Mouse (Mus musculus) lung, postnatal 0 days (tissue): Measurements from ENCODE around the gene Fam43a. TPM values are rescaled to one million over a fixed set of nuclear protein-coding genes. Genes with fewer than 3 reads are reported as not detected.
A peak's percentile ranks its signal among the peaks of the same experiment; 100 is the strongest.

Experiments used
- ATAC-seq: fragments of 200-750 bp; cut with Nextera tagmentation; 2 replicates; pipeline ENCODE4 v1.8.0; 2017; ENCODE audit warnings: moderate library complexity
- DNase-seq: peaks from one replicate; pipeline ENCODE4 v3.0.0-alpha.2; 2016; ENCODE audit warnings: low spot score
- H3K27ac ChIP-seq: fragments of 300-500 bp; sonication (generic); 2 replicates; pipeline ENCODE4 v1.5.1; 2014; ENCODE audit warnings: antibody characterized with exemption, mild to moderate bottlenecking, low read length, mixed read lengths
- H3K27me3 ChIP-seq: fragments of 300-500 bp; sonication (generic); replicated peaks from 2 replicates; pipeline ENCODE4 v1.6.1; 2014; ENCODE audit warnings: low read length, mixed read lengths; ENCODE audit not compliant: insufficient read depth
- H3K36me3 ChIP-seq: fragments of 300-500 bp; sonication (generic); 2 replicates; pipeline ENCODE4 v1.6.1; 2014; ENCODE audit warnings: low read length, mixed read lengths; ENCODE audit not compliant: insufficient read depth
- H3K4me1 ChIP-seq: fragments of 300-500 bp; sonication (generic); 2 replicates; pipeline ENCODE4 v1.6.1; 2014; ENCODE audit warnings: antibody characterized with exemption, low read depth, low read length, mixed read lengths; ENCODE audit not compliant: insufficient read depth
- H3K4me2 ChIP-seq: fragments of 300-500 bp; sonication (generic); replicated peaks from 2 replicates; pipeline ENCODE4 v1.6.1; 2014; ENCODE audit warnings: low read depth, mild to moderate bottlenecking, low read length, moderate library complexity, mixed read lengths
- H3K4me3 ChIP-seq: fragments of 300-500 bp; sonication (generic); 2 replicates; pipeline ENCODE4 v1.5.1; 2014; ENCODE audit warnings: low read depth, low read length
- H3K9ac ChIP-seq: fragments of 300-500 bp; sonication (generic); replicated peaks from 2 replicates; pipeline ENCODE4 v1.6.1; 2014; ENCODE audit warnings: low read depth, mild to moderate bottlenecking
- H3K9me3 ChIP-seq: fragments of 300-500 bp; sonication (generic); 2 replicates; pipeline ENCODE4 v1.6.1; 2016; ENCODE audit warnings: low read length, mixed read lengths
- CTCF ChIP-seq: IDR thresholded peaks from 2 replicates; pipeline ENCODE4 v1.5.1; 2016; ENCODE audit warnings: antibody characterized with exemption, mild to moderate bottlenecking
- EP300 ChIP-seq: IDR thresholded peaks from 2 replicates; pipeline ENCODE4 v1.6.1; 2016; ENCODE audit warnings: antibody characterized with exemption, mild to moderate bottlenecking, control low read depth
- WGBS: fragments of 180-500 bp; shearing (Covaris S2); extraction: QIAGEN DNeasy Blood & Tissue Kit; methylation state at CpG from one replicate; pipeline ENCODE4 v1.1.7; 2014; 5-methylcytosine and 5-hydroxymethylcytosine counted together
- polyA plus RNA-seq: library from polyadenylated mRNA; unstranded; fragments of >200 nt; fragmentation: Nextera tagmentation; extraction: Ambion mirVana; gene quantifications from 2 replicates; pipeline ENCODE4 v1.2.1, GENCODE M21; 2015

The Fam43a gene
- polyA plus RNA-seq, 1 experiment from 2014 or later: 19.5 TPM

GRCm38 (mm10) chr16:30604807-30605137 lies 5.2 kb downstream of the Fam43a start:
- H3K9me3 ChIP-seq: no peaks in the 10 kb centered on the region
- DNase-seq (peak; percentile 25), ATAC-seq (peak; percentile 13; the same call in 1 of the 2 replicates)
- H3K4me3 ChIP-seq: no peak overlapping the region
- H3K27me3 ChIP-seq: no peaks in the 10 kb centered on the region
- no peaks in the 10 kb centered on the region for H3K36me3 ChIP-seq
- no peak overlapping the region for H3K4me2 ChIP-seq
- H3K4me1 ChIP-seq: peaks cover 29% of the 10 kb centered on the region; the same call in 1 of the 2 replicates
- H3K9ac ChIP-seq: no peak overlapping the region
- 37% methylated on average over 7 of the region's 7 CpGs for WGBS
- TF ChIP-seq CTCF (no peak), EP300 (no peak)
- peak overlapping the region; percentile 20; the same call in 1 of the 2 replicates for H3K27ac ChIP-seq

GRCm38 (mm10) chr16:30605528-30605927 lies 6.0 kb downstream of the Fam43a start:
- DNase-seq (no peak), ATAC-seq (no peak)
- no peak overlapping the region for H3K9ac ChIP-seq

GRCm38 (mm10) chr16:30607868-30608267 lies 8.3 kb downstream of the Fam43a start:
- Histone ChIP-seq H3K27me3 (no peaks in the 10 kb centered on the region), H3K4me1 (peaks cover 16% of the 10 kb centered on the region; the same call in 1 of the 2 replicates), H3K4me3 (no peak overlapping the region), H3K27ac (no peak overlapping the region), H3K36me3 (no peaks in the 10 kb centered on the region), H3K4me2 (no peak overlapping the region), H3K9ac (no peak overlapping the region), H3K9me3 (no peaks in the 10 kb centered on the region)
- no peak for DNase-seq
- no peak for ATAC-seq
- 88% methylated on average over 3 of the region's 3 CpGs for WGBS
- TF ChIP-seq EP300 (no peak), CTCF (no peak)

More at GRCm38 (mm10) chr16:30605528-30605927, 6.0 kb downstream of the Fam43a start:
- H3K4me1 ChIP-seq: peaks cover 29% of the 10 kb centered on the region; the same call in 1 of the 2 replicates
- no peak overlapping the region for H3K27ac ChIP-seq
- no peak overlapping the region for H3K4me2 ChIP-seq
- 71% methylated on average over 6 of the region's 6 CpGs for WGBS
- no peak overlapping the region for H3K4me3 ChIP-seq
- no peaks in the 10 kb centered on the region for H3K27me3 ChIP-seq
- no peak for TF ChIP-seq CTCF
- TF ChIP-seq EP300: no peak
- no peaks in the 10 kb centered on the region for H3K9me3 ChIP-seq
- no peaks in the 10 kb centered on the region for H3K36me3 ChIP-seq

GRCm38 (mm10) chr16:30611331-30611730 lies 11.8 kb downstream of the Fam43a start:
- Histone ChIP-seq H3K9me3 (no peaks in the 10 kb centered on the region), H3K27me3 (no peaks in the 10 kb centered on the region), H3K9ac (no peak overlapping the region), H3K4me2 (no peak overlapping the region), H3K4me3 (no peak overlapping the region), H3K27ac (no peak overlapping the region), H3K4me1 (no peaks in the 10 kb centered on the region), H3K36me3 (no peaks in the 10 kb centered on the region)
- WGBS: 62% methylated on average over 5 of the region's 5 CpGs
- TF ChIP-seq CTCF (no peak), EP300 (no peak)
- DNase-seq: no peak
- ATAC-seq: no peak

- DNase-seq (no peak), ATAC-seq (no peak)
- H3K27ac ChIP-seq: no peak overlapping the region
- WGBS: 51% methylated on average over 7 of the region's 7 CpGs
- H3K4me1 ChIP-seq: no peaks in the 10 kb centered on the region
- H3K9me3 ChIP-seq: no peaks in the 10 kb centered on the region
- TF ChIP-seq CTCF (no peak), EP300 (no peak)
- no peaks in the 10 kb centered on the region for H3K27me3 ChIP-seq
- H3K4me3 ChIP-seq: no peak overlapping the region
- no peak overlapping the region for H3K4me2 ChIP-seq
- H3K36me3 ChIP-seq: no peaks in the 10 kb centered on the region
- no peak overlapping the region for H3K9ac ChIP-seq
Observed at GRCm38 (mm10) chr16:30613122-30613521, 13.6 kb downstream of the Fam43a start.

GRCm38 (mm10) chr16:30614122-30614521 lies 14.6 kb downstream of the Fam43a start:
- no peaks in the 10 kb centered on the region for H3K36me3 ChIP-seq
- H3K27me3 ChIP-seq: no peaks in the 10 kb centered on the region
- TF ChIP-seq CTCF (no peak), EP300 (no peak)
- H3K4me2 ChIP-seq: no peak overlapping the region
- H3K4me1 ChIP-seq: no peaks in the 10 kb centered on the region
- H3K9me3 ChIP-seq: no peaks in the 10 kb centered on the region
- no peak overlapping the region for H3K4me3 ChIP-seq
- whole genome bisulfite sequencing: 38% methylated on average over 5 of the region's 5 CpGs
- no peak overlapping the region for H3K9ac ChIP-seq
- no peak for DNase-seq
- H3K27ac ChIP-seq: no peak overlapping the region
- ATAC-seq: no peak

GRCm38 (mm10) chr16:30614705-30615317 lies 15.3 kb downstream of the Fam43a start:
- no peak for DNase-seq
- WGBS: 52% methylated on average over 6 of the region's 6 CpGs
- Histone ChIP-seq H3K4me1 (no peaks in the 10 kb centered on the region), H3K27ac (no peak overlapping the region), H3K27me3 (no peaks in the 10 kb centered on the region), H3K9me3 (no peaks in the 10 kb centered on the region), H3K9ac (no peak overlapping the region), H3K4me2 (no peak overlapping the region), H3K36me3 (no peaks in the 10 kb centered on the region), H3K4me3 (no peak overlapping the region)
- TF ChIP-seq EP300 (no peak), CTCF (no peak)
- no peak for ATAC-seq
